Mouse (Mus musculus): Measurements from ENCODE around the gene Gm595. TPM values are rescaled to one million over a fixed set of nuclear protein-coding genes. Genes with fewer than 3 reads are reported as not detected.

Gm595 gene
- polyA plus RNA-seq (2012; rRNA removed) = 0.03 and 0.05 TPM in 2 replicates

DNA sequence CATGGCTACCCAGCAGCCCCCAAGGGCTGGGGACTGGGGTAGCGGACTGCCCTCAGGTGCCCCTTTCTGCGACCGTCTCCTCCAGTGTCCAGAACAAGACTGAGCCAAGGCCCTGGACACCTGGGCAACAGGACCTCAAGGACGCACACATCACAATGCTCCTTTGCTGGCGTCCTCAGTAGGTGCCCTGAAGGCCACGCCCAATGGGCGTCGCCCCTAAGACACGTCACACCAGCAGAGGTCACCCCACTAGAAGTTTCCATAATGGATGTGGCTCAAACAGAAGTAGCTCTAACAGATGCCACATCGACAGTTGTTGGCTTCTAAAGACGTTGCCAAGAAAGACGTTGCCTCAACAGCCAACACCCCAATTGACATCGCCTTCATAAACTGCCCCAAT is at the start of gene Gm595:
Gene Gm595 (minus strand): TSS at position 101 of the 400 bp plus-strand sequence.

Other genes starting within 250 kb of the Gm595 start
- gene Gpr119, start 203.2 kb downstream of the Gm595 start, polyA plus RNA-seq (2012; rRNA removed) = not detected in 2 replicates
- gene Rbmx2, start 182.7 kb downstream of the Gm595 start, polyA plus RNA-seq (2012; rRNA removed) = 11.6 and 11.7 TPM in 2 replicates